Mouse (Mus musculus) myocyte (in vitro differentiated cells): Measurements from ENCODE around the gene Hsf4.
"Not testable (repeated sequence)": the region's sequence is repeated elsewhere in the genome, so short reads cannot be mapped to it uniquely, and the experiment has no call there.

Source experiments
- E2F4 ChIP-seq: IDR thresholded peaks from one replicate; pipeline ENCODE4 v1.6.1; 2011; ENCODE audit warnings: mild to moderate bottlenecking, control low read depth, moderate library complexity; ENCODE audit not compliant: insufficient read depth
- MAX ChIP-seq: IDR thresholded peaks from one replicate; pipeline ENCODE4 v1.6.1; 2011; ENCODE audit warnings: low read depth, mild to moderate bottlenecking, control low read depth
- MYOD1 ChIP-seq, 3 experiments: IDR thresholded peaks; one replicate each; pipeline ENCODE4 v1.6.1; 2011; ENCODE audit warnings: control low read depth in 2 of 3, low read depth in 2 of 3, mild to moderate bottlenecking in 2 of 3, moderate library complexity in 1 of 3; ENCODE audit not compliant: insufficient read length in 2 of 3, control insufficient read depth in 1 of 3
- POLR2AphosphoS2 ChIP-seq: IDR thresholded peaks from one replicate; pipeline ENCODE4 v1.6.1; 2011; ENCODE audit warnings: low read depth, control low read depth; ENCODE audit not compliant: insufficient read length
- REST ChIP-seq: IDR thresholded peaks from one replicate; pipeline ENCODE4 v1.6.1; 2011; ENCODE audit warnings: mild to moderate bottlenecking, control low read depth, moderate library complexity; ENCODE audit not compliant: insufficient read depth, insufficient read length
- USF1 ChIP-seq: IDR thresholded peaks from one replicate; pipeline ENCODE4 v1.6.1; 2011; ENCODE audit warnings: low read depth, mild to moderate bottlenecking, control low read depth, moderate library complexity

- not testable (repeated sequence) for TF ChIP-seq POLR2AphosphoS2; E2F4; USF1; MAX; MYOD1 (IDR thresholded peaks at IDR 0.05; ENCODE audit: control insufficient read depth in 1 of 3, insufficient read length in 2 of 3, low read depth in 2 of 3); REST
Observed at GRCm38 (mm10) chr8:105291802-105292201, 22.2 kb downstream of the Hsf4 start.
